ENCODE assay signal across 12 mouse cellular contexts in genomic region chr1:34183250-34183926, GRCm38 (mm10).
DNase-seq lines count a peak whose midpoint lies in the region; ATAC-seq lines count a peak whose summit lies in the region.
"Had no signal": no experiment of that assay in that cellular context is flagged by ENCODE, and none has a peak within 500 bp of the region (broad histone marks: within the 10 kb centered on the region; RNA-seq: fewer than 3 reads in every experiment).

No protein-coding gene starts in this region.

- DNase-seq in mesoderm, embryonic 11.5 days (ENCODE audit: low read depth, low spot score), result peak; percentile 49
- peak; percentile 46 for DNase-seq in neural tube, embryonic 11.5 days (ENCODE audit: low spot score)
- DNase-seq in kidney, adult 18-20 months, result no peak
- DNase-seq in adrenal gland, adult 8-10 months, result no peak
- DNase-seq in left cerebral cortex, adult 8-10 months (ENCODE audit: low spot score in 2 of 2), result no peak
- DNase-seq: adrenal gland, postnatal 36 days; gastrocnemius, adult 2 months; right cerebral cortex, postnatal 4 days had no signal

- H3K4me2 ChIP-seq in forebrain, embryonic 12.5 days, result no peak overlapping the region
- H3K4me2 ChIP-seq in forebrain, embryonic 16.5 days (ENCODE audit: low read length), result no peak overlapping the region
- H3K4me2 ChIP-seq in neural tube, embryonic 11.5 days (ENCODE audit: low read depth), result no peak overlapping the region
- H3K4me2 ChIP-seq: kidney, embryonic 15.5 days had no signal

- peak; percentile 40 for ATAC-seq in forebrain, embryonic 12.5 days (ENCODE audit: low FRiP score)
- peak; percentile 62 for ATAC-seq in forebrain, embryonic 16.5 days
- peak; percentile 72 for ATAC-seq in neural tube, embryonic 11.5 days (ENCODE audit: insufficient read depth, low FRiP score, low TSS enrichment)
- ATAC-seq: CD4-positive, CD25-positive, alpha-beta regulatory T cell, adult 4 months had no signal

- no peak overlapping the region for H3K9ac ChIP-seq in forebrain, embryonic 12.5 days
- H3K9ac ChIP-seq in forebrain, embryonic 16.5 days (replicated peaks; ENCODE audit: low read depth, low read length), result no peak overlapping the region
- H3K9ac ChIP-seq in neural tube, embryonic 11.5 days (ENCODE audit: low read length), result no peak overlapping the region
- H3K9ac ChIP-seq: kidney, embryonic 15.5 days had no signal

- no peak overlapping the region for H3K4me3 ChIP-seq in forebrain, embryonic 12.5 days (replicated peaks)
- no peak overlapping the region for H3K4me3 ChIP-seq in forebrain, embryonic 16.5 days (replicated peaks; ENCODE audit: low read length)
- no peak overlapping the region for H3K4me3 ChIP-seq in neural tube, embryonic 11.5 days (ENCODE audit: low read depth, low read length)
- H3K4me3 ChIP-seq: gastrocnemius, adult 2 months; kidney, embryonic 15.5 days had no signal

- no peaks in the 10 kb centered on the region for H3K27me3 ChIP-seq in forebrain, embryonic 12.5 days
- no peaks in the 10 kb centered on the region for H3K27me3 ChIP-seq in forebrain, embryonic 16.5 days (replicated peaks; ENCODE audit: control insufficient read depth, insufficient read depth, low read length)
- no peaks in the 10 kb centered on the region for H3K27me3 ChIP-seq in neural tube, embryonic 11.5 days (ENCODE audit: control insufficient read depth, insufficient read depth, low read length)
- H3K27me3 ChIP-seq: kidney, embryonic 15.5 days had no signal

- H3K9me3 ChIP-seq in forebrain, embryonic 12.5 days, result no peaks in the 10 kb centered on the region
- no peaks in the 10 kb centered on the region for H3K9me3 ChIP-seq in forebrain, embryonic 16.5 days (ENCODE audit: control insufficient read depth, low read length)
- no peaks in the 10 kb centered on the region for H3K9me3 ChIP-seq in neural tube, embryonic 11.5 days (ENCODE audit: control insufficient read depth, low read length)
- H3K9me3 ChIP-seq: kidney, embryonic 15.5 days had no signal

- WGBS in forebrain, embryonic 12.5 days, result 62% methylated on average over 12 of the region's 12 CpGs
- WGBS in forebrain, embryonic 16.5 days, result 56% methylated on average over 12 of the region's 12 CpGs
- 58% methylated on average over 12 of the region's 12 CpGs for WGBS in neural tube, embryonic 11.5 days

- peak overlapping the region; percentile 76 for H3K27ac ChIP-seq in forebrain, embryonic 12.5 days
- no peak overlapping the region for H3K27ac ChIP-seq in forebrain, embryonic 16.5 days (ENCODE audit: low read length)
- peak overlapping the region; percentile 67 for H3K27ac ChIP-seq in neural tube, embryonic 11.5 days (ENCODE audit: low read depth, low read length)
- H3K27ac ChIP-seq: gastrocnemius, adult 2 months; kidney, embryonic 15.5 days had no signal

- peaks cover 33% of the 10 kb centered on the region for H3K36me3 ChIP-seq in forebrain, embryonic 12.5 days (replicated peaks)
- H3K36me3 ChIP-seq in forebrain, embryonic 16.5 days (ENCODE audit: control insufficient read depth, insufficient read depth), result peaks cover 17% of the 10 kb centered on the region; the same call in 1 of the 2 replicates
- H3K36me3 ChIP-seq in neural tube, embryonic 11.5 days (ENCODE audit: control insufficient read depth, insufficient read depth, low read length), result no peaks in the 10 kb centered on the region; the same call in 1 of the 2 replicates

- peaks cover 24% of the 10 kb centered on the region for H3K4me1 ChIP-seq in forebrain, embryonic 12.5 days
- peaks cover 13% of the 10 kb centered on the region for H3K4me1 ChIP-seq in forebrain, embryonic 16.5 days (replicated peaks; ENCODE audit: control insufficient read depth, insufficient read depth, low read length)
- peaks cover 9% of the 10 kb centered on the region; the same call in 1 of the 2 replicates for H3K4me1 ChIP-seq in neural tube, embryonic 11.5 days (ENCODE audit: control insufficient read depth, insufficient read depth, low read length)
- H3K4me1 ChIP-seq: kidney, embryonic 15.5 days had no signal

Comparison
In these comparisons a context has a peak if more than half of its experiments do, and no peak if none do; other contexts are left out.
1. DNase-seq: peak in mesoderm, embryonic 11.5 days (single experiment) and neural tube, embryonic 11.5 days (single experiment); none in kidney, adult 18-20 months (single experiment), adrenal gland, adult 8-10 months (single experiment) and left cerebral cortex, adult 8-10 months (0 of 2).
2. Peak in every context shown above with its lines, with median percentiles within 50 percentile points of each other: ATAC-seq.